ENCODE assay signal across 8 mouse cellular contexts in the genomic region with DNA sequence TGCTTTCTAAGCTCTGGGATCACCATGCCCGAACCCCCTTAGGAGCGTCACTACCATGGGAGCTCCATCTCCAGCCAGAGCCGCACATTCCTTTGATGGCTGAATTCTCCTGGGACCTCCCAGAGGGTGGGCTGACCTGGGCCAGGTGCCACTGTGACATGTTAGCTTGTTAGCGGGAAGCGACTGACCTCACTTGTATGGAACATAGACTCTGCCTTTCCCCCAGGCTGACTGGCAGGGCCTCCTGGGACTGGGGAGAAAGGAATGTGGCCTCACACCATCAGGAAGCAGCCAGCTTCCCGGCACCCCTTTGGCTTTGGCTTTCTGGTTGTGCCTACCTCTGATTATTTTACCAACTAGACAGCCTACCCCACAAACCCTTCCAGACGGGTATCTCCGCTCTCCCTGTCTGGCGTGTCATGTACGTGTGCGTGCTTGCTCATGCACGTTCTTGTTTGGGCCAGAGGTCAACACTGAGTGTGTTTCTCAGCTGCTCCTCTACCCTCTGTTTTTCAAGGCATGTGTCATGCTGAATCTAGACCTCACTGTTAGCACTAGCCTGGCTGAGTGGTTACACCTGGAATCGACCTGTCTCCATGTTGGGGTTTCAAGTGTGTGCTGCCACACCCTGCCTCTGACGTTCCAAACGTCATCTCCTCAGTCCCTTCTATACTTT.
DNase-seq lines count a peak whose midpoint lies in the region; ATAC-seq and TF ChIP-seq lines count a peak whose summit lies in the region.

No protein-coding gene starts in this region.

- CTCF ChIA-PET in Patski (lab: Charles Lee): interaction anchor here (1.2 to 4.8 kb wide), 4 partner anchors 13 to 24 kb away, joined by 3 to 27 read pairs (median 4); no protein-coding TSS in a partner anchor

- ATAC-seq in Patski: peak; percentile 33
- no peak for ATAC-seq in liver, embryonic 11.5 days (replicated peaks; ENCODE audit: low FRiP score)

- H3K9ac ChIP-seq in liver, embryonic 11.5 days (ENCODE audit: low read depth, low read length): no peak overlapping the region

- no peaks in the 10 kb centered on the region for H3K27me3 ChIP-seq in Patski
- H3K27me3 ChIP-seq in liver, embryonic 11.5 days (replicated peaks; ENCODE audit: control insufficient read depth, insufficient read depth, low read length): no peaks in the 10 kb centered on the region

- no peaks in the 10 kb centered on the region for H3K9me3 ChIP-seq in liver, embryonic 11.5 days (ENCODE audit: control insufficient read depth, low read length)

- no peak overlapping the region for H3K4me3 ChIP-seq in gastrocnemius, adult 2 months
- no peak overlapping the region for H3K4me3 ChIP-seq in liver, embryonic 11.5 days (ENCODE audit: low read depth, low read length)

- peak overlapping the region; percentile 83 for H3K27ac ChIP-seq in gastrocnemius, adult 2 months
- H3K27ac ChIP-seq in liver, embryonic 11.5 days (ENCODE audit: low read depth, low read length): peak overlapping the region; percentile 68; the same call in 1 of the 2 replicates

- H3K36me3 ChIP-seq in liver, embryonic 11.5 days (ENCODE audit: control insufficient read depth, insufficient read depth, low read length): peaks cover 9% of the 10 kb centered on the region

- WGBS in liver, embryonic 11.5 days: 74% methylated on average over 15 of the region's 15 CpGs

- peaks cover 52% of the 10 kb centered on the region for H3K4me1 ChIP-seq in liver, embryonic 11.5 days (replicated peaks; ENCODE audit: control insufficient read depth, insufficient read depth, low read length)

- peak; percentile 43 for DNase-seq in gastrocnemius, adult 2 months
- DNase-seq in gastrocnemius, postnatal 4 days (ENCODE audit: low spot score in 2 of 2): no peak
- peak; percentile 90 for DNase-seq in Patski (ENCODE audit: low read depth, low spot score)
- peak; percentile 61 for DNase-seq in kidney, adult 11 months
- DNase-seq in liver, embryonic 11.5 days (ENCODE audit: low spot score): no peak
- DNase-seq in gastrocnemius, postnatal 36 days: no peak
- no peak for DNase-seq in adrenal gland, postnatal 4 days (ENCODE audit: low spot score in 2 of 2)
- no peak for DNase-seq in ovary, adult 18-20 months (ENCODE audit: low spot score)

- POLR2A ChIA-PET in Patski (lab: Charles Lee): interaction anchor here (0.7 to 1.3 kb wide), 3 partner anchors 19 to 33 kb away, joined by 3 to 5 read pairs (median 3); no protein-coding TSS in a partner anchor

- no peak for TF ChIP-seq CTCF in gastrocnemius, adult 2 months (IDR thresholded peaks at IDR 0.05)
- TF ChIP-seq CTCF in Patski (IDR thresholded peaks at IDR 0.05): no peak

- H3K4me2 ChIP-seq in liver, embryonic 11.5 days: no peak overlapping the region

- intact Hi-C loops in gastrocnemius, adult 2 months (cut with DNase I): no loop called here
- intact Hi-C loops in gastrocnemius, postnatal 36 days (cut with DNase I): no loop called here

- in situ Hi-C loops in Patski (cut with MboI; ENCODE audit: low pct_unique_long_range_greater_than_20kb): no loop called here

Comparison
In these comparisons a context has a peak if more than half of its experiments do, and no peak if none do; other contexts are left out.
1. DNase-seq: peak in gastrocnemius, adult 2 months (single experiment), Patski (single experiment) and kidney, adult 11 months (single experiment); none in gastrocnemius, postnatal 4 days (0 of 2), liver, embryonic 11.5 days (single experiment), gastrocnemius, postnatal 36 days (0 of 2), adrenal gland, postnatal 4 days (0 of 2) and ovary, adult 18-20 months (single experiment).